Mouse (Mus musculus): ENCODE results near the gene Msrb2. TPM values are rescaled to one million over a fixed set of nuclear protein-coding genes. Genes with fewer than 3 reads are reported as not detected.

Gene Msrb2
- 19.2 and 22.0 TPM in 2 replicates for polyA plus RNA-seq (2014; fragmentation: Nextera tagmentation; extraction: Ambion mirVana)

DNA sequence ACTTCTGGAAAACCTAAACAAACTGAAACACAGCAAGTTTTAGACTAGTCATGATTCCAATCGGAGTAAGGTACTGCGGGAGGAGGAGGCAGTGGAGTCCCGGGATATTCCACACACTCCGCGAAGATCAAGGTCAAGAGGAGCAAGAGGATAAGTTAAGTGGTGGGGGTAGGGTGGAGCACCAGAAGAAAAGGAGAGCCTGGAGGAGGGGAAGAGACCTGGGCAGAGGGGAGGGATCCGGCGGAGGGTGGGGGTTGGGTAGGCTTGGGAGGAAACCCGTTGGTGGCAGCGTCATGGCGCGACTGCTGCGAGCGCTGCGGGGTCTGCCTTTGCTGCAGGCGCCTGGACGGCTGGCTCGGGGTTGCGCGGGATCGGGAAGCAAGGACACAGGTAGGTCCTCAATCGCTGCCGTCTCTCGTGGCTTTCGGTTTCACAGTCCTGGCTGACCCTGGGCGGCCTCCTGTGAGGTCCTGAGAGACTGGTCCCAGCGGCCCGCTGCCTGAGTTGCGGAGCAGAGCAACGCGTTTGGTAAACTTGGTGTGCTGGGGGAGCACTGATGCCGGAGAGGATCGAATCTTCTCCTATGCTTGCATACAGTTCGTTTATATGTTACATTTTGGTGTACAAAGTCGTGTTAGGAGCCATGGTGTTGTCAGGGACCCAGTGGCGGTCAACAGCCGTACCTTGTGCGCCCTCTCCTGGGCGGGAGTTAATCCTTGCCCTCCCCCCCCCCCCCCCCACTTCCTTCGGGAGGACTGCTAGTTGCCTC is at the start of gene Msrb2:
Msrb2 (plus strand) TSS at position 51 of the 769 bp plus-strand sequence.
- Histone ChIP-seq H3K27ac (replicated peaks; ENCODE audit: low read depth, low read length) (peak within 1 kb of the TSS; percentile 84), H3K4me3 (ENCODE audit: low read depth, low read length) (peak within 1 kb of the TSS; percentile 58), H3K36me3 (ENCODE audit: control insufficient read depth, insufficient read depth, low read length) (no peaks in the 10 kb centered on the region), H3K9ac (ENCODE audit: low read depth, low read length) (peak within 1 kb of the TSS; percentile 87), H3K27me3 (replicated peaks; ENCODE audit: control insufficient read depth, insufficient read depth, low read length) (no peaks in the 10 kb centered on the region), H3K4me1 (ENCODE audit: control insufficient read depth, insufficient read depth, low read length) (no peaks in the 10 kb centered on the region), H3K9me3 (ENCODE audit: control insufficient read depth, low read length) (no peaks in the 10 kb centered on the region), H3K4me2 (ENCODE audit: low read depth, low read length) (peak within 1 kb of the TSS; percentile 64)
- ATAC-seq (ENCODE audit: low read depth) (peak; percentile 91), DNase-seq (ENCODE audit: low spot score) (peak; percentile 83)
- WGBS: 1% methylated on average over 22 of the region's 39 CpGs

GRCm38 (mm10) chr2:19322448-19322847 is 48.8 kb upstream of the Msrb2 start:
- Histone ChIP-seq H3K36me3 (ENCODE audit: control insufficient read depth, insufficient read depth, low read length) (no peaks in the 10 kb centered on the region), H3K27me3 (replicated peaks; ENCODE audit: control insufficient read depth, insufficient read depth, low read length) (no peaks in the 10 kb centered on the region), H3K4me1 (ENCODE audit: control insufficient read depth, insufficient read depth, low read length) (no peaks in the 10 kb centered on the region), H3K9ac (ENCODE audit: low read depth, low read length) (no peak overlapping the region), H3K9me3 (ENCODE audit: control insufficient read depth, low read length) (no peaks in the 10 kb centered on the region), H3K27ac (replicated peaks; ENCODE audit: low read depth, low read length) (no peak overlapping the region), H3K4me3 (ENCODE audit: low read depth, low read length) (no peak overlapping the region), H3K4me2 (ENCODE audit: low read depth, low read length) (no peak overlapping the region)
- ATAC-seq (ENCODE audit: low read depth): no peak
- no peak for DNase-seq (ENCODE audit: low spot score)
- 68% methylated on average over 9 of the region's 9 CpGs for WGBS

DNA sequence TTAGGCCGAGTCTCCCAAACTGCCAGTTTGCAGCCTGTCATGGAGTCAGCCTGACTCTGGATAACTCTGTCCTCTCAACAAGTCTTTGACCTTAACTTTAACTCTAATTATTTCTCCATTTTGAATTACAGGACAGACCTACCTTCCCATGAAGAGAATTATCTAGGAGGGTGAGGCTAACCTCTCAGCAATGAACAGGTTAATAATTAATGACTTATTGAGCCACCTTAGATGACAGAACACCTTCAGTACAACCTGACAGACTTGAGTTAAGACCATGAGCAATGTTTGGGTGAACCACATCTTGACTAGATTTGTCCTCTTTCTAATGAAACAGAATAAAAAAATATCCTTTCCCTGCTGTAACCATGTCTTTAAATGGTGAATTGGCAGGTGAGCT is 44.9 kb upstream of the Msrb2 start:
- no peaks in the 10 kb centered on the region for H3K27me3 ChIP-seq (replicated peaks; ENCODE audit: control insufficient read depth, insufficient read depth, low read length)
- no peak overlapping the region for H3K4me3 ChIP-seq (ENCODE audit: low read depth, low read length)
- H3K27ac ChIP-seq (replicated peaks; ENCODE audit: low read depth, low read length): no peak overlapping the region
- H3K4me2 ChIP-seq (ENCODE audit: low read depth, low read length): no peak overlapping the region
- DNase-seq (ENCODE audit: low spot score): no peak
- no peaks in the 10 kb centered on the region for H3K4me1 ChIP-seq (ENCODE audit: control insufficient read depth, insufficient read depth, low read length)
- no peaks in the 10 kb centered on the region for H3K36me3 ChIP-seq (ENCODE audit: control insufficient read depth, insufficient read depth, low read length)
- WGBS: 77% methylated on average over 1 of the region's 1 CpGs
- no peaks in the 10 kb centered on the region for H3K9me3 ChIP-seq (ENCODE audit: control insufficient read depth, low read length)
- ATAC-seq (ENCODE audit: low read depth): no peak
- no peak overlapping the region for H3K9ac ChIP-seq (ENCODE audit: low read depth, low read length)

DNA sequence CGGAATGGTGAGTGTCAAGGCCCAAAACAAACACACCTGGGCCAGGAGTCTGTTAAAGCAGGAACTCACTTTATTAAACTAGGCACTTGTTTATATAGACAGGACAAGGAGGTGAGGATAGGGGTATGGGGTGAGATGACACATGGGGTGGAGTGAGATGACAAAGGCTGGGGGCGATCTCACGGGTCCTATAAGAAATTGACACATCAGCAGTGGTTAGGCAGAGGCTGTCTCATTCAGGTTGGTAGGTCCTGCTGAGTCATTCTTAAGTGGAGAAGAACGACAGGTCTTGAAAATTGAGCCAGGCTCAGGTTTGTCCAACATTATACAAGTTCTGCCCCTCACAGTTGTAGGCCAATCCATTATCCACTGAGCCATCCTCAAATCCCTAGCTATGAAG is 43.4 kb upstream of the Msrb2 start:
- 71% methylated on average over 4 of the region's 4 CpGs for WGBS
- Histone ChIP-seq H3K36me3 (ENCODE audit: control insufficient read depth, insufficient read depth, low read length) (no peaks in the 10 kb centered on the region), H3K4me1 (ENCODE audit: control insufficient read depth, insufficient read depth, low read length) (no peaks in the 10 kb centered on the region), H3K4me3 (ENCODE audit: low read depth, low read length) (no peak overlapping the region), H3K4me2 (ENCODE audit: low read depth, low read length) (no peak overlapping the region), H3K9ac (ENCODE audit: low read depth, low read length) (no peak overlapping the region), H3K27me3 (replicated peaks; ENCODE audit: control insufficient read depth, insufficient read depth, low read length) (no peaks in the 10 kb centered on the region), H3K27ac (replicated peaks; ENCODE audit: low read depth, low read length) (no peak overlapping the region), H3K9me3 (ENCODE audit: control insufficient read depth, low read length) (no peaks in the 10 kb centered on the region)
- no peak for DNase-seq (ENCODE audit: low spot score)
- no peak for ATAC-seq (ENCODE audit: low read depth)

- Histone ChIP-seq H3K9ac (ENCODE audit: low read depth, low read length) (peak overlapping the region; percentile 32; the same call in 1 of the 2 replicates), H3K27me3 (replicated peaks; ENCODE audit: control insufficient read depth, insufficient read depth, low read length) (no peaks in the 10 kb centered on the region), H3K4me1 (ENCODE audit: control insufficient read depth, insufficient read depth, low read length) (0 out of 2 replicates have a peak, but pooled peaks cover 4% of the 10 kb centered on the region), H3K4me3 (ENCODE audit: low read depth, low read length) (peak overlapping the region; percentile 19), H3K27ac (replicated peaks; ENCODE audit: low read depth, low read length) (no peak overlapping the region), H3K36me3 (ENCODE audit: control insufficient read depth, insufficient read depth, low read length) (no peaks in the 10 kb centered on the region), H3K4me2 (ENCODE audit: low read depth, low read length) (peak overlapping the region; percentile 42), H3K9me3 (ENCODE audit: control insufficient read depth, low read length) (no peaks in the 10 kb centered on the region)
- peak; percentile 45 for DNase-seq (ENCODE audit: low spot score)
- ATAC-seq (ENCODE audit: low read depth): no peak; the same call in 1 of the 2 replicates
- 28% methylated on average over 10 of the region's 10 CpGs for WGBS
Observed at GRCm38 (mm10) chr2:19343901-19344635, 27.2 kb upstream of the Msrb2 start.

DNA sequence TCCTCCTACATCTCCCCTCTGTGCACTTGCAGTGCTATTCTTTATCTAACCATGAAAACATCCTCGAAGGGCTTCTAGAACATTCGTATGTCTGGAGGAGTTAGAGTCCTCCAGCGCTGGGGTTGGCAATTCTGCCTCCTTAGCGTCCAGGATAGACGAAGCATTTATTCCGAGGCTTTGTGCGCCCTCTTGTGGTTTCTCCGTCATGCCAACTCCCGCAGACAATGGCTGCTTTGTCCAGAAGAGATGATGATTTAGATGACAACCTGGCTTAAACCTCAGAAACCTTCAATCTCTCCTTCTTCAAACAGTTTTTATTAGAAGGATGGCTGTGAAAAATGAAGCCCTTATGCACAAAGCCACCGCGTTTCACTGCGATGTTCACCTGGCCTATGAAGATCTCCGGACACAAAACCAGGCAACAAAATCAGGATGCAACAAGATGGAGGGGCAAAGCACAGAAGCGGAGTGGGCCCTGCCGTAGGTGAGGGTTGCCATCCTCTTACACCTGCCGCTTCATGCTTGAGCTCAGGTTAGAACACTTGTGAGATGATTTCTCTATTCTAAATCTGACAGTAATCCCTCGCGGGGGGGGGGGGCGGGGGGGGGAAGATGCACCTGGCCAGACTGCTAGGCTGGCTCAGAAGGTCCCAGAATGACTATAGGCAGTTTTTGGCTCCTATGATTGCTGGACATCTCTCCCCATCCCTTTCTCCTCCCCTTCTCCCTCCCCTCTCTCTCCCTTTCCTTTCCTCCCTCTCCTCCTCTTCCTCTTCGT is 26.4 kb upstream of the Msrb2 start:
- H3K9ac ChIP-seq (ENCODE audit: low read depth, low read length): peak overlapping the region; percentile 32; the same call in 1 of the 2 replicates
- peak overlapping the region; percentile 42 for H3K4me2 ChIP-seq (ENCODE audit: low read depth, low read length)
- peak; percentile 89 for ATAC-seq (ENCODE audit: low read depth)
- no peak overlapping the region for H3K27ac ChIP-seq (replicated peaks; ENCODE audit: low read depth, low read length)
- no peaks in the 10 kb centered on the region for H3K9me3 ChIP-seq (ENCODE audit: control insufficient read depth, low read length)
- H3K36me3 ChIP-seq (ENCODE audit: control insufficient read depth, insufficient read depth, low read length): no peaks in the 10 kb centered on the region
- H3K27me3 ChIP-seq (replicated peaks; ENCODE audit: control insufficient read depth, insufficient read depth, low read length): no peaks in the 10 kb centered on the region
- H3K4me3 ChIP-seq (ENCODE audit: low read depth, low read length): peak overlapping the region; percentile 19
- H3K4me1 ChIP-seq (ENCODE audit: control insufficient read depth, insufficient read depth, low read length): 0 out of 2 replicates have a peak, but pooled peaks cover 4% of the 10 kb centered on the region
- DNase-seq (ENCODE audit: low spot score): peak; percentile 93
- 22% methylated on average over 18 of the region's 20 CpGs for WGBS

GRCm38 (mm10) chr2:19345414-19345964 is 25.8 kb upstream of the Msrb2 start:
- WGBS: 76% methylated on average over 5 of the region's 5 CpGs
- ATAC-seq (ENCODE audit: low read depth) (no peak), DNase-seq (ENCODE audit: low spot score) (no peak)
- H3K9me3 ChIP-seq (ENCODE audit: control insufficient read depth, low read length): no peaks in the 10 kb centered on the region
- H3K9ac ChIP-seq (ENCODE audit: low read depth, low read length): 0 out of 2 replicates have a peak overlapping the region, but pooled peaks have one; percentile 25
- H3K4me1 ChIP-seq (ENCODE audit: control insufficient read depth, insufficient read depth, low read length): 0 out of 2 replicates have a peak, but pooled peaks cover 4% of the 10 kb centered on the region
- no peaks in the 10 kb centered on the region for H3K27me3 ChIP-seq (replicated peaks; ENCODE audit: control insufficient read depth, insufficient read depth, low read length)
- H3K27ac ChIP-seq (replicated peaks; ENCODE audit: low read depth, low read length): no peak overlapping the region
- H3K36me3 ChIP-seq (ENCODE audit: control insufficient read depth, insufficient read depth, low read length): no peaks in the 10 kb centered on the region
- no peak overlapping the region for H3K4me2 ChIP-seq (ENCODE audit: low read depth, low read length)
- H3K4me3 ChIP-seq (ENCODE audit: low read depth, low read length): no peak overlapping the region

- H3K4me1 ChIP-seq (ENCODE audit: control insufficient read depth, insufficient read depth, low read length): 0 out of 2 replicates have a peak, but pooled peaks cover 4% of the 10 kb centered on the region
- H3K27me3 ChIP-seq (replicated peaks; ENCODE audit: control insufficient read depth, insufficient read depth, low read length): no peaks in the 10 kb centered on the region
- no peak overlapping the region for H3K9ac ChIP-seq (ENCODE audit: low read depth, low read length)
- H3K36me3 ChIP-seq (ENCODE audit: control insufficient read depth, insufficient read depth, low read length): no peaks in the 10 kb centered on the region
- DNase-seq (ENCODE audit: low spot score) (no peak), ATAC-seq (ENCODE audit: low read depth) (no peak)
- WGBS: 65% methylated on average over 3 of the region's 3 CpGs
- no peaks in the 10 kb centered on the region for H3K9me3 ChIP-seq (ENCODE audit: control insufficient read depth, low read length)
- H3K27ac ChIP-seq (replicated peaks; ENCODE audit: low read depth, low read length): no peak overlapping the region
- no peak overlapping the region for H3K4me3 ChIP-seq (ENCODE audit: low read depth, low read length)
- no peak overlapping the region for H3K4me2 ChIP-seq (ENCODE audit: low read depth, low read length)
Observed at GRCm38 (mm10) chr2:19348454-19348853, 22.8 kb upstream of the Msrb2 start.
